Mouse (Mus musculus): Measurements from ENCODE around the gene Vwa8.

- TF ChIP-seq CTCF (IDR thresholded peaks at IDR 0.05; ENCODE audit: control insufficient read depth, insufficient read depth, insufficient read length) (no peak), MYOG (IDR thresholded peaks at IDR 0.05; ENCODE audit: control insufficient read depth, extremely low read depth, insufficient read length) (no peak), MAX (IDR thresholded peaks at IDR 0.05) (no peak), MYOD1 (IDR thresholded peaks at IDR 0.05; ENCODE audit: control insufficient read depth, insufficient read length, low read depth) (no peak), CEBPB (IDR thresholded peaks at IDR 0.05; ENCODE audit: low read depth) (no peak)
Measured at GRCm38 (mm10) chr14:78916691-78917090, 67.8 kb downstream of the Vwa8 start.
